Mouse (Mus musculus) limb, embryonic 11.5 days (tissue): Measurements from ENCODE around the gene Ncbp2. TPM values are rescaled to one million over a fixed set of nuclear protein-coding genes. Genes with fewer than 3 reads are reported as not detected.
"Not testable (repeated sequence)": the region's sequence is repeated elsewhere in the genome, so short reads cannot be mapped to it uniquely, and the experiment has no call there.

Experiments
- ATAC-seq: fragments of 200-750 bp; cut with Nextera tagmentation; 2 replicates; pipeline ENCODE4 v1.8.0; 2017; ENCODE audit warnings: low read depth; ENCODE audit not compliant: insufficient number of reproducible peaks, low FRiP score, low TSS enrichment
- DNase-seq: peaks from one replicate; pipeline ENCODE4 v3.0.0-alpha.2; 2015; ENCODE audit warnings: low spot score
- H3K27ac ChIP-seq: fragments of 300-500 bp; sonication (generic); replicated peaks from 2 replicates; pipeline ENCODE4 v1.5.1; 2014; ENCODE audit warnings: low read depth, mild to moderate bottlenecking, low read length
- H3K27me3 ChIP-seq: fragments of 300-500 bp; sonication (generic); 2 replicates; pipeline ENCODE4 v1.6.1; 2014; ENCODE audit warnings: mild to moderate bottlenecking, low read length, mixed read lengths; ENCODE audit not compliant: control insufficient read depth, insufficient read depth
- H3K36me3 ChIP-seq: fragments of 300-500 bp; sonication (generic); 2 replicates; pipeline ENCODE4 v1.6.1; 2014; ENCODE audit warnings: mild to moderate bottlenecking, low read length, moderate library complexity, mixed read lengths; ENCODE audit not compliant: control insufficient read depth, insufficient read depth
- H3K4me1 ChIP-seq: fragments of 300-500 bp; sonication (generic); 2 replicates; pipeline ENCODE4 v1.6.1; 2014; ENCODE audit warnings: low read length, mixed read lengths; ENCODE audit not compliant: control insufficient read depth, insufficient read depth
- H3K4me2 ChIP-seq: fragments of 300-500 bp; sonication (generic); 2 replicates; pipeline ENCODE4 v1.6.1; 2014; ENCODE audit warnings: low read depth, mild to moderate bottlenecking, moderate library complexity; ENCODE audit not compliant: severe bottlenecking
- H3K4me3 ChIP-seq: fragments of 300-500 bp; sonication (generic); 2 replicates; pipeline ENCODE4 v1.5.1; 2014; ENCODE audit warnings: low read depth, low read length
- H3K9ac ChIP-seq: fragments of 300-500 bp; sonication (generic); 2 replicates; pipeline ENCODE4 v1.6.1; 2014; ENCODE audit warnings: mild to moderate bottlenecking, low read length
- H3K9me3 ChIP-seq: fragments of 300-500 bp; sonication (generic); 2 replicates; pipeline ENCODE4 v1.6.1; 2016; ENCODE audit warnings: low read length; ENCODE audit not compliant: control insufficient read depth
- WGBS: fragments of 180-500 bp; shearing (Covaris S2); extraction: QIAGEN DNeasy Blood & Tissue Kit; methylation state at CpG from one replicate; pipeline ENCODE4 v1.1.7; 2014; 5-methylcytosine and 5-hydroxymethylcytosine counted together
- polyA plus RNA-seq: library from polyadenylated mRNA; unstranded; fragments of >200 nt; fragmentation: Nextera tagmentation; extraction: Ambion mirVana; gene quantifications from 2 replicates; pipeline ENCODE4 v1.2.1, GENCODE M21; 2014

Ncbp2 gene
- polyA plus RNA-seq, 1 experiment from 2014 or later: 160 TPM

GRCm38 (mm10) chr16:31940586-31940985, 7.7 kb upstream of the Ncbp2 start:
- H3K27me3 ChIP-seq: peaks cover 10% of the 10 kb centered on the region
- 67% methylated on average over 2 of the region's 2 CpGs for WGBS
- no peak for DNase-seq
- no peaks in the 10 kb centered on the region for H3K9me3 ChIP-seq
- H3K27ac ChIP-seq: no peak overlapping the region
- no peak overlapping the region for H3K4me3 ChIP-seq
- no peak overlapping the region for H3K9ac ChIP-seq
- 0 out of 2 replicates have a peak, but pooled peaks cover 2% of the 10 kb centered on the region for H3K36me3 ChIP-seq
- H3K4me1 ChIP-seq: no peaks in the 10 kb centered on the region
- ATAC-seq: no peak
- H3K4me2 ChIP-seq: no peak overlapping the region

DNA sequence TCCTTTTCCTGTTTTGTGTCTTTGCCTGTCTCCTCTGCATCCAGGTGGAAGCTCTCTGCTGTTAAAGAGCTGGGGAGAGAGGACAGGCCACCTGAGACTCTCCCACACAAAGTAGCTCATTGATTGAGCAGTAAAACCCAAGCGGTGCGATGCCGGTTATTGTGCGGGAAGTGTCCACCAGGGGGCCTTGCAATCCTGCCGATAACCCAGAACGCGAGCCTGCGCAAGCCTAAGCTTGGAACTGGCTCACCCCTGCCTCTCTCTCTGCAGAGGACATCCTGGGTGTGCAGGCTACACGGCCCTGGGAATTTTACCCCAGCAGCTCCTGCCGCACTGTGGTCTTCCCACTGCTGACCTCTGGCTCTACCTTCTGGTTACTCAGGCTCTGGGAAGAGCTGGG, 4.3 kb upstream of the Ncbp2 start:
- Histone ChIP-seq H3K4me3 (no peak overlapping the region), H3K27me3 (no peaks in the 10 kb centered on the region), H3K9me3 (no peaks in the 10 kb centered on the region), H3K27ac (no peak overlapping the region), H3K36me3 (0 out of 2 replicates have a peak, but pooled peaks cover 2% of the 10 kb centered on the region), H3K4me1 (no peaks in the 10 kb centered on the region), H3K4me2 (no peak overlapping the region), H3K9ac (no peak overlapping the region)
- ATAC-seq (no peak), DNase-seq (peak; percentile 89)
- under 1% methylated on average over 10 of the region's 10 CpGs for WGBS

DNA sequence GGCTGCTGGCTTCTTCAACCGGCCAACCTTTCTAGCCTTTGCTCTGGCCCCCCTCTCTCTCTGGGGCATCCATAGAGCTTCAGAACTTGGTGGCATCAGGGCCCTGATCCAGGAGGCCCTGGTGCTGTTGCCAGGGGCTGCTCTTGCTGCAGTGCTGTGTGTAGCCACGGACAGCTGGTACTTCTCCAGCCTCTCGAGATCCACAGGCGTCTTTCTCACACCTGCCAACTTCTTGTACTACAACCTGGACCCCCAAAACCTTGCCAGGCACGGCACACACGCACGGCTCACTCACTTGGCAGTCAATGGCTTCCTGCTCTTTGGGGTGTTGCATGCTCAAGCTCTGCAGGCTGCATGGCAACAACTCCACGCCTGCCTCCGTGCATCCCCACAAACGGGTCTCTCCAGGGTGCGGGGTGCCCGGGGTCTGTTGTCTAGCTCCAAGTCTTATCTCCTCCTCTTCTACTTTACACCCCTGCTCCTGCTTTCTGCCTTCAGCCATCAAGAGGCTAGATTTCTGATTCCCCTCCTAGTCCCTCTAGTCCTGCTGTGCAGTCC, 3.5 kb upstream of the Ncbp2 start:
- 0 out of 2 replicates have a peak, but pooled peaks cover 2% of the 10 kb centered on the region for H3K36me3 ChIP-seq
- no peak overlapping the region for H3K9ac ChIP-seq
- DNase-seq (no peak), ATAC-seq (no peak)
- H3K4me1 ChIP-seq: peaks cover 3% of the 10 kb centered on the region; the same call in 1 of the 2 replicates
- no peak overlapping the region for H3K4me3 ChIP-seq
- WGBS: 96% methylated on average over 12 of the region's 12 CpGs
- H3K27me3 ChIP-seq: no peaks in the 10 kb centered on the region
- H3K9me3 ChIP-seq: no peaks in the 10 kb centered on the region
- no peak overlapping the region for H3K4me2 ChIP-seq
- H3K27ac ChIP-seq: no peak overlapping the region

- ATAC-seq (no peak), DNase-seq (no peak)
- H3K9me3 ChIP-seq: no peaks in the 10 kb centered on the region
- H3K27ac ChIP-seq: no peak overlapping the region
- H3K4me2 ChIP-seq: no peak overlapping the region
- peaks cover 3% of the 10 kb centered on the region; the same call in 1 of the 2 replicates for H3K4me1 ChIP-seq
- no peak overlapping the region for H3K4me3 ChIP-seq
- WGBS: 94% methylated on average over 6 of the region's 6 CpGs
- H3K9ac ChIP-seq: 0 out of 2 replicates have a peak overlapping the region, but pooled peaks have one; percentile 17
- H3K27me3 ChIP-seq: no peaks in the 10 kb centered on the region
- H3K36me3 ChIP-seq: 0 out of 2 replicates have a peak, but pooled peaks cover 2% of the 10 kb centered on the region
These were observed 2.9 kb upstream of the Ncbp2 start for GRCm38 (mm10) chr16:31945372-31945771.

- not testable (repeated sequence) for H3K9me3 ChIP-seq, ATAC-seq, H3K4me3 ChIP-seq, DNase-seq, H3K4me1 ChIP-seq, H3K27me3 ChIP-seq, H3K36me3 ChIP-seq, H3K27ac ChIP-seq, H3K4me2 ChIP-seq, H3K9ac ChIP-seq
- WGBS: 93% methylated on average over 6 of the region's 6 CpGs
These were observed 2.3 kb upstream of the Ncbp2 start for GRCm38 (mm10) chr16:31945986-31946385.

DNA sequence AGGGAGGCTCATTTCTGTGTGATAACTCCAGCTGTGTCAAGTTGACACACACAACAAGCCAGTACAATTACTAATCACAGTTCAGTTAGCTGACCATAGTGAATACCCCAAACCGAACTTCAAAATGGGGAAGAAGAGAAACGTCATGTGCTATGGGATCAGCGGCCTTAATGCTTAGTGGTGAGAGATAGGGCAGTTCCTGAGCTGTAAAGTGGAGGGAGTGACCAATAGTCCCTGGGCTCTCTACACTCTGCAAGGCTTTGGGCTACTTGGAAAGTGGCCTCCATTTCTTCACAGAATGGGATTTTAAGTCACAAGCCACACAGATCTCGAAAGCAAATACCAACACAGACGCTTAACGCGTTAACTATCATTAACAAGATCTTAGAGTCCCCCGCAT, 980 bp upstream of the Ncbp2 start:
- Histone ChIP-seq H3K4me3 (peak overlapping the region; percentile 96), H3K36me3 (peaks cover 2% of the 10 kb centered on the region; the same call in 1 of the 2 replicates), H3K27me3 (no peaks in the 10 kb centered on the region), H3K4me2 (peak overlapping the region; percentile 89), H3K9ac (peak overlapping the region; percentile 89), H3K27ac (no peak overlapping the region), H3K4me1 (peaks cover 3% of the 10 kb centered on the region; the same call in 1 of the 2 replicates), H3K9me3 (no peaks in the 10 kb centered on the region)
- WGBS: 36% methylated on average over 8 of the region's 8 CpGs
- no peak for ATAC-seq
- no peak for DNase-seq

DNA sequence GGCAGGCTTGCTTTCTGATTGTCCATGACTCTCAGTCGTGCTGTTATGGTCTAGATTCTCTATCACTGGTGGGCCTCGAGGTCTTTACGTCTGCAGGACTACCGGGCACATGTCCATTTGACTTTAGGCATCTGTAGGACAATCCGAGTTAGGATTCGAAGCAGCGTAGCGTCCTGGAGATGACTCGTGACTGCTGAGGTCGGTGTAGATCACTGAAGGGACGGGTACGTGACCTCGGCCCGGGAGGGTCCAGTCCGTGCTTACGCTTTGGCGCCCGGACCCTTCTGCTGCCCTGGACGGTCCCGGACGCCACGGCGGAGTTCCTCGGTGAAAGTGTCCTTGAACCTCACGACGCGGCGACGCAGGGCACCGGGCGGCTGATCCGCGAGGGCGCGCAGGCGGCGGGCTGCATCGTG, 404 bp upstream of the Ncbp2 start:
- Histone ChIP-seq H3K4me1 (peaks cover 3% of the 10 kb centered on the region; the same call in 1 of the 2 replicates), H3K36me3 (peaks cover 5% of the 10 kb centered on the region; the same call in 1 of the 2 replicates), H3K27me3 (no peaks in the 10 kb centered on the region), H3K9ac (peak overlapping the region; percentile 89), H3K9me3 (no peaks in the 10 kb centered on the region), H3K27ac (peak overlapping the region; percentile 80), H3K4me2 (peak overlapping the region; percentile 89), H3K4me3 (peak overlapping the region; percentile 96)
- DNase-seq (no peak), ATAC-seq (peak; percentile 49; the same call in 1 of the 2 replicates)
- under 1% methylated on average over 38 of the region's 38 CpGs for WGBS

DNA sequence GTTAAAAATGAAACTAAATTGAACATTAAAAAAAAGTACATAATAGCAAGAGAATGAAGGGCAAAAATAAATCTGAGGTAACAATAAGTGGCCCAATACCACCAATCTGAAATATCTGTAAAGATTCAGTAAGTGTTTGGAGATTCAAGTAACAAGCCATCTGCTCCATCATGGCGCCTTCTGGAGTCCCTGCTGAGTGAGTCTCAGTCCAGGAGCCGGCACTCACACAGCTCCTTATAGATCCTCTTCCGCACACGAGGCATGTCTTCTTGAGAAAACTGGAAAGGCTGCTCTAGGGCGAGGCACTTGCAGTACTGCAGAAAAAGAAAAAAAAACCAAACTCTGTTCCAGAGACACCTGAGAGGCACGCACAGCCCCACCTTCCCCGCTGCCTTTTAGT, 14.9 kb downstream of the Ncbp2 start:
- ATAC-seq: no peak
- 80% methylated on average over 7 of the region's 7 CpGs for WGBS
- no peak overlapping the region for H3K4me2 ChIP-seq

More for the DNA sequence above, 14.9 kb downstream of the Ncbp2 start:
- DNase-seq: no peak
- Histone ChIP-seq H3K27me3 (no peaks in the 10 kb centered on the region), H3K9ac (no peak overlapping the region), H3K4me3 (no peak overlapping the region), H3K9me3 (no peaks in the 10 kb centered on the region), H3K36me3 (peaks cover 14% of the 10 kb centered on the region), H3K4me1 (no peaks in the 10 kb centered on the region), H3K27ac (no peak overlapping the region)
